Mouse (Mus musculus) embryonic fibroblast, embryonic 13.5 days (primary cell): Measurements from ENCODE around the gene Cenpo.

Source experiments
- CTCF ChIP-seq: IDR thresholded peaks from 2 replicates; pipeline ENCODE4 v1.5.1; 2011; ENCODE audit warnings: mild to moderate bottlenecking, control low read depth, low read length, moderate library complexity, borderline replicate concordance; ENCODE audit not compliant: insufficient read depth
- POLR2A ChIP-seq: IDR thresholded peaks from 2 replicates; pipeline ENCODE4 v1.6.1; 2011; ENCODE audit warnings: low read depth, mild to moderate bottlenecking, control low read depth, low read length, moderate library complexity

- TF ChIP-seq POLR2A (no peak), CTCF (no peak)
Measured at GRCm38 (mm10) chr12:4160322-4160721, 73.8 kb downstream of the Cenpo start.
